Mouse (Mus musculus): Measurements from ENCODE around the gene Mrps23.

The Mrps23 gene

DNA sequence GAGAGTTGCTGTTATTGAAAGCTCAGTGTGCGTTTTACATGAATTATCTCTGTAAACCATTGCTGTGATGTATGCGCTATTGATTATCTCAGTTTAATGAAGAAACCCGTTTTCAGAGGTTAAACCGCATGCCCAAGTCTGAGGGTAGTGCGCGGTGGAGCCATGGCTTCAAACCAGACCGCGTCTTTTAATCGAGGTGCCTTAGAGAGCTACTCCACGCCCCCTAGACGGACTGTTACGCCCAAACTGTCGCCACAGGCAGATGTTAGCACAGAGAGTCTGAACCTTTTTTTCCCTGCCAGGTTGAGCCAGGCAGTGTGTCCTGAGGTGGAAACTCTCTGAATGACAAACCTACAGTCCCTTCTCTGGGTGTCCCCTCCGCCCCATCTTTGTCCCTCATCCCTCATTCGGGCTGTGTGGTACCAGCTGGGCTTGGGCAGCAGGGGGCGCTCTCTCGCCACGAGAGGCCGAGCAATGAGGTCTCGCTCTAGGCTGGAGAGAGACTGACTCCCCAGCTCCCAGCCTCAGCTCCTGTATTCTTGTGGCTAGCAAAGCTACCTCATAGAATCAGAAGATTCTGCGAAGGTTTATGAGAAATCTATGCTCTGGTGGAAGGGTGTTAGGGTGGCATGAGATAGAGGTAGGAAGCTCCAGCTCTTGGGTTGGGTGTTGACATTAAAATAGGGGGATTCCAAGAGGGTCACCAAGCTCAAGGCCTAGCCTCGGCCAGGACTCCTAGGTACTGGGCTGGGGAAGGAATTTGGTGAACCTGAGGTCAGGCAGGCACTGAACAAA is 48.0 kb downstream of the Mrps23 start:
- peak; percentile 90 for DNase-seq

DNA sequence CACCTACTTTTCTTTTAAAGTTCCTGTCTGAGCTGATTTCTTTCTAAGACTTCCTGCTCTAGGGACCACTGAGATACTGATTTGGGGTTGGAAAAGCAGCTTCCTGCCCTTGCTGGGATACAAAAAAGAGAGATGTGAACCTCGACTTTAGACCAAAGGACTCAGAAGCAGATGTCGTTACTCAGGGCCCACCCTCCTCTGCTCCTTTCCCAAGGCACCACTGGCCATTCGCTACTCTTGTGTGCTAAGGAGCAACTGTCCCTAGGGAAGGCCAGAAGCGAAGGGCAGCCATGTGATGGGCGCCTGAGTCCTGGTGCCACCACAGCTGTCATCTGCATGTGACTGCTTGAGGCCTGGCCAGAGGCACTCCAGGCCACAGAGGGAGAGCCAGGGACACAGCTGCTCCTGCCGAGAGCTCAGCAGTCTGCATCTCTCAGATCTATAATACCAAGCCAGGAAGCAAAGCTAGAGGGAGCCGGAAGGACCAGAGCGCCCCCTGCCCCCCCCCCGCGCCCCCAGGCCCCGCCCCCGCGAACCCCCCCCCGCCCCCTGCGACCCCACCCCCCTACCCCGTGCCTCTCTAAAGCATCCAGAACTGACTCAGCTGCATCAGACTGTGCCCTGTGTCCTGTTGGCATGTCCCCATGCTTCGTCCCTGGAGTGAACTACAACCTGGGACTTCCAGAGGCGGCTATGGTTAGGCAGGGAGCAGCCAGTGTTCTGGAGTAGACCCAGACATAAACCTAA is 48.8 kb downstream of the Mrps23 start:
- DNase-seq = peak; percentile 28

- DNase-seq = no peak
These were observed 49.5 kb downstream of the Mrps23 start for GRCm38 (mm10) chr11:88253514-88254167.

DNA sequence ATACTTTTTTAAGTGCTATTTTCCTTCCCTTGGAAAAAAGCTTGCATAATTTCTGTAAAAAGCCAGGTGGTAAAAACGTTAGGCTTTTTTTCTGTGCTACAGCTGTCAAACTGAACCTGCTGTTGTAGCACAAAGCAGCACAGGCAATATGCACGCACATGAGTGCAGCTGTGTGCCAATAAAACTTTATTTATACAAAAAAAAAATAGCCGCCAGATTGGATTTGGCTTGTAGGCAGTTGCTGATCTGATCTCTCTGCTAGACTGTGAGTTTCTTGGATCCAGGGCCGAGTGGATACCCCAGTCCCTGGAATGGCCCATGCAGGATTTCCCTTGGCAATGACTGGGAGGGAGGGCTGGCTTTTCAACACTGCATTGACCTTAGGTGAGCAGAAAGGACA is 53.5 kb downstream of the Mrps23 start:
- no peak for DNase-seq

- DNase-seq = no peak
These were observed 54.0 kb downstream of the Mrps23 start for GRCm38 (mm10) chr11:88258212-88258611.

DNA sequence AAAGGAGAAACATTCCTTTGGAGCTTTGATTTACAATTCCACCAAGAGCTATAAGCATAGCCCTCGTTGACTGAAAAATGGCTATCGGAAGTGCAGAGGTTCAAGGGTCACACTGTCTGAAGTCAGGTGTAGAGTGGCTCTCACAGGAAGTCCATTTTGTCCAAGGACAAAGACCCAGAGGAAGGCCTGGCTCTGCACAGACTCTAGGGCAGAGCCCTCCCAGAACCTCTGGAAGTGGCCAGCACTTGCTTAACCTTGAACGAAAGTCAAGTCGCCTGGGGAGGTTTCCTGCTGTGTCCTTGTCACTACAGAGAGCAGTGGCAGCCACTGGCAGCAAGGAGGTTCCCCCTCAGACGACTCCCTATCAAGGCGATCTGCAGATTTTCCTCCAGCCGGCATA is 56.3 kb downstream of the Mrps23 start:
- no peak for DNase-seq

Data from lung, postnatal 10 days (tissue).